Mouse (Mus musculus) B cell, adult 2 months (primary cell): ENCODE data around the gene Ankrd23.
A peak's percentile ranks its signal among the peaks of the same experiment; 100 is the strongest.

Experiments used
- DNase-seq, 2 experiments: peaks; one replicate each; pipeline ENCODE4 v3.0.0; 2022

Ankrd23 gene

DNA sequence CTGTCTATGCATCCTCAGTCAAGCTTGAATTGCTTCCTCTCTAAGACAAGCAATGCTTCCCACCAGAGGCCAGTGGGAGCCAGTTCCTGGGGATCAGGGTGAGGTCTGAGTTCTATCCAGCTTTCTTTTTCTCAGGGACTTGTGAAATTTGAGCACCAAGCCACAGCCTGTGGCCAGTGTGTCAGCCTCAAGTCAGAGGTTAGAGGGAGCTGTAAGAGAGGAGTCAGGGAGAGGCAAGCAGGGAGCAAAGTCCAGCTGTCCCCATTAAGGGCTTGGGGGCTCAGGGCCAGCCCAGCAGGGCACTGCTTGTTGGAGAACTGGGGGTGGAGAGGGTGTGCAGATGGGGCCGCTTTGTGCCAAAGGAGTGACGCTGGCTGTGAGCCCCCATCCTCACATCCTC, 26.5 kb upstream of the Ankrd23 start:
- no peak for DNase-seq

DNA sequence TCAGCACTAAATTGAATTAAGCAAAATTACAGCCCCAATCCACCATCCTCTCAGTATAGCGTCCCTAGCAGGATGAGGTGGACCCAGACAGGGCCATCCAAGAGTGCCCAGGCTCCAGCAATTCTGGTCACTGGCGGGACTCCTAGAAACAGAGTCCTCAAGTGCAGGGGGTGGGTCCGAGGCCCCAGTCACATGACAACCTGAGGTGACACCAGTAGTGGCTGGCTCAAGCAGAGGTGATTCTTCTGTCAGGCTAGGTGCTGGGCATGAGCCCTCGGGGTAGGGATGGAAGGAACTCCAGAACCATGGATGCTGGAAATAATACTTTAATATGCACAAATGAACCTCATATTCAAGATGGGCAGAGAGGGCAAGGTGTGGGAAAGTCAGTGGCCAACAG, 25.7 kb upstream of the Ankrd23 start:
- DNase-seq, result no peak

DNA sequence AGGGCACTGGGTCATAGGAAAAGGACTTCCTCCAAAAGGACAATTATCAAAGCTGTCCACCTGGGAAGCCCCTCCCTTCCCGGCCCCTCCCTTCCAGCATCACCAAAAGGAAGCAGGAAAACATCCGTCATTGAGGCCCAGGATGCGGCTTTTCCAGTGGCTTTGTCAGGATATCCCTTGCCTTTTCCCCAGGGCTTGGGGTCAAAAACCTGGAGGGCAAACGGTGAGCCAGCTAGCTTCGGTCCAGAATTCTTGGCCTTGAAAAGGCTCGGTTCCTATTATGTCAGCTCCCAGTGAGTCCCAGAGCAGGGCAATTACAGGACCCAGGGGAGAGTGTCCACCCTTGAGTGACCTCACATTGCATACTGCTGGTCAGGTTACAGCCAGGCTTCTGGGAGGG, 24.2 kb upstream of the Ankrd23 start:
- no peak for DNase-seq

DNA sequence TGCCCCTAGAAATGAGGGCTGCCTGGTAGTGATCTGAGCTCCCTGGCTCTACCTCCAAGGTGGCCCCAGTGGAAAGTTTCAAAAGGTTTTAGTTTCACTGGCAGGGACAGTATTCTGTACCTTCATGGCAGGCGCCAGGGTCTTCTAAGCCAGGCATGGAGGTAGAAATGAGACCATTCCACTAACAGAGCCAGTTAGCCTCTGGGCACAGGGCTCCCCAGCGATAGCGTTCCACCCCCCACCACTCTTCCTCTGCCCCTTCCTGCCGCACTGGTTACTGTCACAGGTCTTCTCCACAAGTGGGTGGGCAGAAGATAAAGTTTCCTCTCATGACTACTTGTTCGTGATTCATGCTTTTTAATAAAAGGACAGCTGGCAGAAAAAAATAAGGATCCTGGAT, 23.2 kb upstream of the Ankrd23 start:
- no peak for DNase-seq

DNA sequence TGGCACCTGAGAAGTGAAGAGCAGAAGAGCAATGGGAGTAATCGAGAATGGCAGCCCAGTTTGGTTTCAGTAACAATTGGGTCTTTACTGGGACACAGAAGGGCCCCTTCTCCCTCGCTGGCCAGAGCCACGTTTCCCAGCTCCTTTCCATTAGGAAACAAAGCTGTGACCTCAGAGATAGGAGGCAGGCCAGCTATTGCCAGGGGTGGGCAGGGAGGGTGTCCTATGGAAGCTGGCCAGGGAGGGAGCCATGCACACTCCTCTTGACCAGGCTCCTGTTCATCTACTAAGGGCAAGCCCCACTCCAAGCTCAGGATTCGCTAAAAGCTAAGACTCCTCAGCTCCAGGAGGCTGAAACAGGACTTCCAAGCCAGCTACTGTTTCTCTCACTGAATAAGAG, 22.6 kb upstream of the Ankrd23 start:
- DNase-seq, result no peak

DNA sequence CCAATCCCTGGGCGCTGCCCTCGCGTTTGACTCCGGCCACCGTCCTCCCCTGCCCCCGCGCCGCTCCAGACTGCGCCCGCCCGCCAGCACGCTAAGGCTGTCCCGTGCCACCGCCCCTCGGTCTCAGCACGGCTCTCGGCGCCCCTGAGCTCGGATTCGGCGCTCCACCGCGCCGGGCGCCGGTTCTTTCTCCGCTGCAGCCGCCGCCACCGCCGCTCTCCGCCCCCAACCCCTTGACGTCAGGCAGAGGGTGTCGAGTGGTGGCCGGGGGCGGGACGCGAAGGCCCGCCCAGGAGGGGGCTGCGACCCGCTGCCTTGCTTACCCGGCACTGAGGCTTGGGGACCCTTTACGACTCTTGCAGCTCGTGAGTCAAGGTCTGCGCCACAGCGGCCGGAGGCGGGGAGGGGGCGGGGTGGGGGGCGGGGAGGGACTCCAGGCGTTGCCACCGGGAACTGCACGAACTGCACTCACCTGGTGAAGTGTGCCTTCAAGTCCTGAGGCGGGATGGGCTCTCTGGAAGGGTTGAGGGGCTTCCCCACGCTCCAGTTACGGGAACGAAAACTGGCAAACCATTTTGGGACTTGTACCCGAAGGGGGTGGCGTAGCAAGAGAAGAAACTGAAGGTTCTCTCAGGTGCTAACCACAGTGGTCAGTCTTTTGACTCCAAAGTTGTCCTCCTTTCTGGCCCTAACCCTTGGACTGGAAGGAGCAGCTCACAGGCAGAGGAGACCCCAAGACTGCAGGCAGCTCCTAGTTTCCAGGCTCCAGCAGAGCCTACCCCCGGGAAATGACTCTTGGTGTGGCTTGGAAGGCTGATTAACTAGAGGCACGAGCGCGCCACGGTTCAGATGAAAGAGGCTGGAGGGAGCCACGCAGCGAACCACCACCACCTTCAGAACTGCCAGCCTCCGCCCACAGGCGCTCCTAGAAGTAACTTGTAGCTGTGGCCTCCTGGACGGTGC, 21.6 kb upstream of the Ankrd23 start, which contains the start of gene Sema4c:
Gene Sema4c (minus strand): TSS at position 319 of the 963 bp plus-strand sequence.
- peak; percentile 58 to 65 for DNase-seq

DNA sequence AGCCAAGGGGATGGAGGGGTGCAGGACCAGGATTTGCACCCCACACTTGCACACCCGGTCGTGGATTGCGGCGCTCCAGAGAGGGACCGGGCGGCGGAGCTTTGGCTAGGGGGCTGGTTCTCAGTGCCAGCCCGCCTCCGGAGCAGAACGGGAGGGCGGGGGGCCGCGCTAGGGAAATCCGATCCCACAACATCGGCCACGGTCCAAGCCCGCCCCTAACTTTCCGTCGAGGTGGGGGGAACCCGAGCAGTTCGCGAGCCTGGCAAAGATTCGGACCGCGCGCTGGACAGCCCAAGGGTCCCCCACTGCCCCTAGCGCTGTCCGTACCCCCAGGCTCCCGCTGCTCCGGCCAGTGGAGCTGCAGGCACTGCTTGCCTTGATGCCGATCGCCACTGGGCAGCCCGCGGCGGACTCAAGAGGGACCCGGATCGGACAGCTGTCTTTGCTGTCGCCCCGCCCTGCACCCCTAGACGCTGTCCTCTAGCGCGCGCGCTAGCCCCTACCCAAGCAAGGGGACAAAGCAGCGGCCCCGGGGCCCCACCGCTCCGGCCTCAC, 20.9 kb upstream of the Ankrd23 start:
- peak in 1 of 2 experiments; percentile 30 for DNase-seq

DNA sequence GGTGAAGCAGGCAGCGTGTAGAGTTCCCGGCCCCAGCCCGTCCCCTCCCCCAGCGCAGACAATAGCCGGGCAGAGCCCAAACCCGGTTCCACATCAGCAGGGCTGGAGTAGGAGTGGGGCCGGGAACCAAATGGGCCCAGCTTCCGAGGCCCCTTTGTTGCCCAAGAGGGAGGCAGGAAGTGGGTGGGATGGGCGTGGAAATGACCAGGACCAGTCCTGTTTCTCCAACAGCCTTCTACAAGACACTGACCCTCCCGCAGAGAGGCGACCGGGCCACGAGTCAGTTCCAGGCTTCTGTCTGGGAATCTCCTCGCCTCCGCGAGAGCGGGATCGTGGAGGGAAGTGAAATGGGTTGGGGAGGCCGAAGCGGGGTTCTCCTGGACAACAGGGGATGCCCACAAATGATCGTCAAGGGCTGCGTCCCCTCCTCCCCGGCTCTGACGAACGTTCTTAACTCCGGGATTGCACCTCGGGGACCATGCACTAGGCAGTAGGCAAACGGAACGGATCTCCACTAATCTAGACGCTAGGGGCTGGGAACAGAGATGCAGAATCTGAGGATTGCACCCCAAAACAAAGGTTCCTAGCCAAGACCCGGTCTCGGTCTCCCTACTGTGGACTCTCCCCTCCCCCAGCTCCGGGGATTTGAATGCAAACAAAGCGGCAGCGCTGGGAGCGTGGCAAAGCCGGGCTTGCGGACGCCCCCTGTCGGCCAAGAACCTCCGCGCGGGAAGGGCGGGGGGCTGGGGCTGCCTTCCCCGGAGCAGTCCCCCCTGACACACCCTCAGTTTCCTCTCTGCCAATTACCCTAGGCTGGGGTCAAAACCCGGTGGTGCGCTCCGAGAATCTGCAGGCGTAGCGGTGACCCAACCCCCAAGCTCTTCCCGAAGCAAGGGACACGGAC, 20.1 kb upstream of the Ankrd23 start:
- peak; percentile 86 for DNase-seq

DNA sequence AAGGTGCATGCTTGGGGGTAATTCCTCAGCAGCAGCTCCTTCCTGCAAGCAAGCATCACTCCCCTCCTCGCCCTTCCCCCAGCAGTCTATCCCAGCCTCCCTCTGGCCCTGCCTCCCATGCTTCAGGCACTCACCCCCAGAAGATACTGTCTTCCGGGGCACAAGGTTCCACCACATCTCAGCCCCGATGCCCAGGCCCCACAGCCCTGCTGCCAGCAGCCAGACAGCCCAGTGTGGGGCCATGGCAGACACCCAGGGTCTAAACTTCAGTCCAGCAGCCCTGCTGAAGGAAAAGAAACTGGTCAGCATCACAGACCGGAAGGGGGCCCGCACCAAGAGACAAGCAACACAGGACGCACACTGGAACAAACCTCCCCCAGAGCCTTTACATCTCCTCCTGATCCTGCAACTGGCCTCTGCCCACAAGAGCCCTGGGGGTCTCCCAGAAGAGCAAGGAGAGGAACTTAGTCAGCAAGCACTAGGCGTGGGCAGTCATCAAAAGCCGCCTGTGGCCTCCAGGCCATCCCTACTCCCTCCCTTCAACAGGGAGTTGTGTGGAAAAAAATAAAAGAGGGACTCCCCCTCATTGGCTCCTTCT, 19.2 kb upstream of the Ankrd23 start:
- DNase-seq, result peak in 1 of 2 experiments; percentile 13

DNA sequence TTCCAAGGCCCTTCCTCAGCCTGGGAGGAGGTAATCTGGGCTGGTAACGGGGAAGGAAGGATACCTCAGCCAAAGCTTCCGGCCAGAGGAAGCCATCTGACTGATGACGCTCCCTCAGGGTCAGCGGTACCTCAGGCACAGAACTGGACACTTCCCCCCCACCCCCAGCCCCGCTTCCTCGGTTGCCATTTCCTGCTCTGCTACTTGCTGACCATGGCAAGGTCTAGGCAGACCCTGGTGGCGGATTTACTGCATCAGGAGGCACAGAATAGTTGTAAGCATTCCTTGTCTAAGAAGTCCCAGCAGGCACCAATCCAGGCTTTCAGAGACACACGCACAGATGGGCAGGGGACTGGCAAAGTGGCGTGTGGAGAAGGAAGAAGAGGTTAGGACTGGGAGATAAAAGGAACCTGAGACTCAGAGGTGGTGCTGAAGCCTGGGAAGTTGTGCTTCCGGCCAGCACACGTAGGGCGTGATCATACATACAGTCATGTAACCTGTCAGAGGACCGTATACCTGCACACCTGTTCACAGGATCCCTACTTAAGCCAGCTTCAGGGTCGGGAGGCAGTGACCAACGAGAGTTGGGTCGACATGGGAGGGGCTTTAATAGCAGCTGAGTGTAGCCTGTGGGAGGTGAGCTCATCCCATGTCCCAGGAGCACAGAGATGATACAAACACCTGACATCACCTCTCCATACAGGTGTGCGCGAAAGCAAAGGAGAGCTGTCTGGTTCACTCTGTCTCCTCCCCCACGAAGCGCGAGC, 18.1 kb upstream of the Ankrd23 start:
- no peak for DNase-seq

DNA sequence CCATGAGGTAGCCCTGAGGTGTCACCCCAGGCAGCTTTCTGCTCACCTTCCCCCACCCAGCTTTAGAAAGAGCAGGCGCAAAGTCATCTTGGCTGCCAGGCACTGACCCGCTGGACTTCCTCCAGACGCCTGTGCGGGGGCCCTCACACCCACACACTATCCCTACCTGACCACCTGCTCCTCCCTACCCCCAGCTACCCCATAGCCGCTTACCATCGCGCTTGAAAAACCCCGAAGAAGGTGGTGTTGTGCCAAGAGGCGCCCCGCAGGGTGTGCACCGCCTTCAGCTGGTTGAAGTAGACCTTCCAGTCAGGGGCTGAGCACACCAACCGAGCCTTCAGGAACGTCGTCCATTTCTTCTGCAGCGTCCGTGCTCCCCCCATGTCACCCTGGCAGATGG, 15.8 kb upstream of the Ankrd23 start:
- no peak for DNase-seq

DNA sequence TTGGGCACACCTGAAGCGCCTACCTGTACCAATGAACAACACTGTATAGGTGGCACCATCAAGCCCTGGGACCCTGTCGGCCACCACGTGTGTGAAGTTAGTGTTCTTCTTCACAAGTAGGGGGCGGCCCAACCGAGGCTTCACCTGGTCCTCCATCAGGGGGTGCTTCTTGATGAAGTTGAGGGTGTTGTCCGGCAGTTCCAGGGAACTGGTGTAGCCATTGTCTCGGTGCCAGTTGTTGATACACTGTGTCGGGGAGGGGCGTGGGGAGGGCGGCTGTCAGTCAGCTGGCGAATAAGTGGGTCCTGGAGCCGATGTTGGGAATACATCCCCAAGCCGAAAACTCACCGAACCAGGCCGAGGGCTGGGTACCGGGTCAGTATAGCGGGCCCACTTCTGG, 15.2 kb upstream of the Ankrd23 start:
- no peak for DNase-seq

DNA sequence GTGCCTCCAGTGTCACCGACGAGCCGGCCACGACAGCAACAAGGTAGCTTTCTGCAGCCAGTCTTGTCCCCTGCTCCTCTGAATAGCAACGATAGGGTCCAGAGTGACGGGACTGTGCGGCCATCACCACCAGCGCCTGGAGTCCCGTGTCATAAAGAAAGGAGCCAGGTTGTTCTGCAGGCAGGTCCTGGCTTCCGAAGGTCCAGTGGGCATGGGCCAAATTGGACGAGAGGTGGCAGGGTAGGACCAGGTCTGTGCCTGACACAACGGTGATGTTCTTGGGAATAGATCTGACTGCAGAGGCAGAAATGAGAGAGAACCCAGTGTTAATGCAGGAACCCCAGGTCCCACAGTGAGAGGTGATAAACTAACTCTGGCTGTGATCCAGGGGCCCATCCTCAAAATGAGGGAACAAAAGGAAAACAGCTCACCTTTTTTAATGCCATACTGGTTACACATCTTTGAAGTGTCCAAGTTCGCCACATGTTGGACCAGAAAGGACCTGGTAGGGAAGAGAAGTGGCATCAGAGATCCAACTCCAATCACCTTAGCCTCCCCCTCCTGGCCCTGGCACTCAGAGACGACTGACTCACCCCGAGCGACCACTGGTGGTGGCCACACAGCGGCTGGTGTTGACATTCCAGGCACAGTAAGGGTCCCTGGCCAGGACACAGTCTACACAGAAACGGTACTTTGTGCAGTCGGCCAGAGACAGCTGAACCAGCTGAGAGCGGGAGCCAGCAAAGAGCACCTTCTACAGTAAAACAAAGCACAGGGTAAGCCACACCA, 13.6 kb upstream of the Ankrd23 start:
- DNase-seq, result no peak

DNA sequence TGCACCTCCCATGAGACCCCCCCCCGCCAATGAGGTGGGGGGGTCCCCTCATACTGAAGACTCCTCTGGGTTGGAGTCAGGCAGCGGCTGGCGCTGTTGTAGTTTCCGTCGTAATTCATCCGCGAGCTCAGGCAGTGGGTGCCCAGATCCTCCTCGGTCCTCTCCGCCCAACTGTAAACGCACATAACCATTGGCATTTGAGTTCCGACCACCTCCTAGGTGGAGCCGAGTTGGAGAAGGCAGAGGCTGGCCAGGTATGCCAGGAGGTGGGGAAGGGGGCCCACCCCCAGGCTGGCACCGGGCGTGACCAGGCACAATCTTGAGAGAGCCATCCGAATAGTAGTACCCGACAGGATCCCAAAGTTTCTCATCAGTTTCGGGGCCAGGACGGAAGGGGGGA, 12.8 kb upstream of the Ankrd23 start:
- no peak for DNase-seq

DNA sequence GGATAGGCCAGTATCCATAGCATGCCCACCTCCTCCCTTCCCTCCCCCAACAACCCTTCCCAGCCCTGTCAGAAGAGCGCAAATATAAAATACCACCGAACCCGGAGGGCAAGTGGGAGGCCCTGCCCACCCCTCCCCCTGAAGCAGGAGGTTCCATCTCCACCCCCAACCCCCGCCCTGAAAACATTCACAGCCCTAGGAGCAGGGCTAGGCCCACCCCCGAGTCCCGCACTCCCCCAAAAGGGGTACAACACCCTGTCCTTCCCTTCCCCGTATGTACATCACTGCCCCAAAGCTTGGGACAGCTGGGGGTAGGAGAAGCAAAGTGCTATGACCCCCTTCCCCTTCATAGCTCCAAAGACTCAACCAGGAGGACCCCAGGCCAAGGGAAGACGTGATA, 12.1 kb upstream of the Ankrd23 start:
- no peak for DNase-seq

DNA sequence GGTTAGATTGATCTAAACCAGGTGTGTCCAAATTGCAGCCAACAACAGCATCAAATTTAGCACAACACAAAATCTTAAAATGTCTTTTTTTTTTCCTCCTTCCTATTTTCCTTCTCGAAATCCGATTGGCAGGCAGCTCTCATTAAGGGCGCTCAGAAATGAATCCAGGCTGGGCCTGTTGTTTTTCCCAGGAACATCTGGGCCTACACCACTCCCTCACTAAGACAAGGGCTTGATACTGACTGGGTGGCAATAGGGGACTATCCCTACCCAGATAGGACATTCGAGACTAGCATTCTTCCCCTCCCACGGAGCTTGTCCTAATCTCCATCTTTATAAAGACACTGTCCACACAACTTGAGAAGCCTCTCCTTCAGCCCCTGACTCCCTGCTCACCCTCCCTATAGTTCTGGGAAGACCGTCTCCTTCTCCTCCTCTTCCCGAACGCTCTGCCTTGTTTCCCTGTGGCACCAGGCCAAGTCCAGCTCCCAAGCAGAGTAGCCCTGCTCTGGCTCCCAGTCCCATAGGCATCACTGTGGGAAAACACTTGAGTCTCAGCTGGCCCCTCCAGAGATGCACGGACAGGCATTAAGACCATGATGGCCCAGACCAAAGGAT, 11.4 kb upstream of the Ankrd23 start:
- DNase-seq, result no peak

DNA sequence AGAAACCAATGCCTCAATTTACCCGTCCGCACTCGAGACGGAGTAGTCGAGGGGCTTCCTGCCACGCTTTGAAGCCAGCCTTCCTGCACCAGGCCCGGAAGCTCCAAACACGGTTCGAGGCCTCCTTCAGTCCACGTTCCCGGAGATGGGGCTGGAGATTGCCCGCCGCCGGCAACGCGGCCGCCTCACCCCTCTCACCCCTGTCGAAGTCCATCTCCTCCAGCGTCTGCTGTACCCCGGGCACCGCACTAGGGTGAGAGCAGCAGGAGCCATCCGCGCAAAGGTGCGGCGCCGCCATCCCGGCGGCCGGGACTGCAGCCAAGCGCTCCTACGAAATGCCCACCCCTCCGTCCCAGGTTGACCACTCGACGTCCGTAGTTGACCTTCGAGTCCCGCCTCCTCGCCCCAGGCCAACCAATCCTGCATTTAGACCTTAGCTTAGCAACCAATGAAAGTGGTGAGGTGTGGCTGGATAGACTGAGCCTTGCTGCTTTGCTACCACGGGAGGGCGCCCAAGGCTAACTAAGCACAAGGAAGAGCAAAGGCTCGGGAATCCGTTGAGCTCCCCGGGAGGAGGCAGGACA, 10.3 kb upstream of the Ankrd23 start, which contains the start of gene Ankrd39:
Gene Ankrd39 (minus strand): TSS at position 558 of the 584 bp plus-strand sequence.
- peak; percentile 92 to 94 for DNase-seq

DNA sequence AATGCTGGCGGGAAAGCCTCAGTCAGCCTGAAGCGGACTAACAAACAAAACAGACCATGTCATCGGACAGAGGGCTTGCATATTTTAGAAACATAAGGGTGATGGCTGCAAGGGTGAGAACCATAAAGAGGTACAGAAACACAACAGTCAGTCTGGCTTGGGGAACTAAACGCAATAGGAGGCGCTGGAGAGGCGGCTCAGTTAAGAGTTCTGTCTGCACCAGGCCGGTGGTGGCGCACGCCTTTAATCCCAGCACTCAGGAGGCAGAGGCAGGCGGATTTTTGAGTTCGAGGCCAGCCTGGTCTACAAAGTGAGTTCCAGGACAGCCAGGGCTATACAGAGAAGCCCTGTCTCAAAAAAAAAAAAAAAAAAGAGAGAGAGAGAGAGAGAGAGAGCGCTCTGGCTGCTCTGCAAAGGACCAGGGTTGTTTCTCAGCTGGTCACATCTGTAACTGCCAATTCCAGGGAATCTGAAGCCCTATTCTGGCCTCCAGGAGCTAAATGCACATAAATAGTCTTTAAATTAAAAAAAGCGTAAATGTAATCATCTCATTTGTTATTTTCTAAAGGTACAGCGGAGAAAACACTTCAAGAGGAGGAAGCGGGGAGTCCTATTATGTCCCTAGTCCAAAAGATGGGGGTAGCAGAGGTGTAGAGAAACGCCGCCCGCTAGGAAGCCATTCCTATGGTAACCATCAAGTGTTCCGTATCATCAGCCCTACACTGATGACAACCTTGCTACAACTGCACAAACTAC, 9.3 kb upstream of the Ankrd23 start:
- peak; percentile 37 to 43 for DNase-seq

DNA sequence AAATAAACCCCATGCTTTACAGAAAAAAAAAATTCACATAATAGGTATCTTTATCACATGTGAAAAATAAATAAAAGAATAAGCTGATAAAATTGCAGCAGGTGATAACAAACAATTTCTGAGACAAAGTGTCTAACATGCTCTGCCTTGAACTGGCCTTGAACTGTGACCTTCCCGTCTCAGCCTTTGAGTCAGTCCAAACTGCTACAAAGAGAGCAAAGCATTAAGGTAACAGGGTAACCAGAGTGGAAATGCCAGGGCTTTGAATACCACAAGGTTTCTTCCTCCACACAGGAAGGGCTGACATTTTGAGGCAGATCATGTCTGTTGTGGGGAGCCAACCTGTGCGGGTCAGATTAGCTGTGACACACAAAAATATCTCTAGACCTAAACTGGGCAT, 8.7 kb upstream of the Ankrd23 start:
- no peak for DNase-seq
